Mouse (Mus musculus) intestine, postnatal 0 days (tissue): ENCODE data around the gene Pard3b. TPM values are rescaled to one million over a fixed set of nuclear protein-coding genes. Genes with fewer than 3 reads are reported as not detected.
"Not testable (repeated sequence)": the region's sequence is repeated elsewhere in the genome, so short reads cannot be mapped to it uniquely, and the experiment has no call there.

Experiments used
- ATAC-seq: fragments of 200-750 bp; cut with Nextera tagmentation; 2 replicates; pipeline ENCODE4 v1.8.0; 2017; ENCODE audit warnings: mild to moderate bottlenecking, moderate TSS enrichment, moderate library complexity
- H3K27ac ChIP-seq: fragments of 300-500 bp; sonication (generic); 2 replicates; pipeline ENCODE4 v1.5.1; 2014; ENCODE audit warnings: mild to moderate bottlenecking, low read depth, low read length, moderate library complexity
- H3K27me3 ChIP-seq: fragments of 300-500 bp; sonication (generic); replicated peaks from 2 replicates; pipeline ENCODE4 v1.6.1; 2014; ENCODE audit warnings: low read length, mixed read lengths; ENCODE audit not compliant: control insufficient read depth, insufficient read depth
- H3K36me3 ChIP-seq: fragments of 300-500 bp; sonication (generic); 2 replicates; pipeline ENCODE4 v1.6.1; 2014; ENCODE audit warnings: mild to moderate bottlenecking, moderate library complexity; ENCODE audit not compliant: control insufficient read depth, insufficient read depth
- H3K4me1 ChIP-seq: fragments of 300-500 bp; sonication (generic); replicated peaks from 2 replicates; pipeline ENCODE4 v1.6.1; 2014; ENCODE audit warnings: antibody characterized with exemption, low read length, mixed read lengths; ENCODE audit not compliant: control insufficient read depth, insufficient read depth
- H3K4me2 ChIP-seq: fragments of 300-500 bp; sonication (generic); replicated peaks from 2 replicates; pipeline ENCODE4 v1.6.1; 2014; ENCODE audit warnings: low read depth, mild to moderate bottlenecking, moderate library complexity
- H3K4me3 ChIP-seq: fragments of 300-500 bp; sonication (generic); 2 replicates; pipeline ENCODE4 v1.5.1; 2014; ENCODE audit warnings: low read depth, low read length
- H3K9ac ChIP-seq: fragments of 300-500 bp; sonication (generic); 2 replicates; pipeline ENCODE4 v1.6.1; 2014; ENCODE audit warnings: mild to moderate bottlenecking, low read depth, low read length
- H3K9me3 ChIP-seq: fragments of 300-500 bp; sonication (generic); 2 replicates; pipeline ENCODE4 v1.6.1; 2016; ENCODE audit warnings: mixed run types; ENCODE audit not compliant: control insufficient read depth
- CTCF ChIP-seq: sonication (generic); IDR thresholded peaks from 2 replicates; pipeline ENCODE4 v1.5.1; 2016; ENCODE audit warnings: low read depth, mild to moderate bottlenecking, control low read depth, antibody characterized with exemption, moderate library complexity
- WGBS: fragments of 180-500 bp; shearing (Covaris S2); extraction: QIAGEN DNeasy Blood & Tissue Kit; methylation state at CpG from one replicate; pipeline ENCODE4 v1.1.7; 2014; 5-methylcytosine and 5-hydroxymethylcytosine counted together
- polyA plus RNA-seq: library from polyadenylated mRNA; unstranded; fragments of >200 nt; fragmentation: Nextera tagmentation; extraction: Ambion mirVana; gene quantifications from 2 replicates; pipeline ENCODE4 v1.2.1, GENCODE M21; 2015

Pard3b gene
- polyA plus RNA-seq, 1 experiment from 2014 or later: 17.2 TPM

- no peak overlapping the region for H3K4me3 ChIP-seq
- H3K4me2 ChIP-seq: no peak overlapping the region
- no peaks in the 10 kb centered on the region for H3K4me1 ChIP-seq
- H3K36me3 ChIP-seq: no peaks in the 10 kb centered on the region; the same call in 1 of the 2 replicates
- H3K27me3 ChIP-seq: no peaks in the 10 kb centered on the region
- 97% methylated on average over 6 of the region's 6 CpGs for WGBS
- no peak for TF ChIP-seq CTCF
- H3K9me3 ChIP-seq: no peaks in the 10 kb centered on the region
- H3K9ac ChIP-seq: no peak overlapping the region
- no peak for ATAC-seq
- no peak overlapping the region for H3K27ac ChIP-seq
Measured at GRCm38 (mm10) chr1:62587536-62587935, 948.9 kb downstream of the Pard3b start.

DNA sequence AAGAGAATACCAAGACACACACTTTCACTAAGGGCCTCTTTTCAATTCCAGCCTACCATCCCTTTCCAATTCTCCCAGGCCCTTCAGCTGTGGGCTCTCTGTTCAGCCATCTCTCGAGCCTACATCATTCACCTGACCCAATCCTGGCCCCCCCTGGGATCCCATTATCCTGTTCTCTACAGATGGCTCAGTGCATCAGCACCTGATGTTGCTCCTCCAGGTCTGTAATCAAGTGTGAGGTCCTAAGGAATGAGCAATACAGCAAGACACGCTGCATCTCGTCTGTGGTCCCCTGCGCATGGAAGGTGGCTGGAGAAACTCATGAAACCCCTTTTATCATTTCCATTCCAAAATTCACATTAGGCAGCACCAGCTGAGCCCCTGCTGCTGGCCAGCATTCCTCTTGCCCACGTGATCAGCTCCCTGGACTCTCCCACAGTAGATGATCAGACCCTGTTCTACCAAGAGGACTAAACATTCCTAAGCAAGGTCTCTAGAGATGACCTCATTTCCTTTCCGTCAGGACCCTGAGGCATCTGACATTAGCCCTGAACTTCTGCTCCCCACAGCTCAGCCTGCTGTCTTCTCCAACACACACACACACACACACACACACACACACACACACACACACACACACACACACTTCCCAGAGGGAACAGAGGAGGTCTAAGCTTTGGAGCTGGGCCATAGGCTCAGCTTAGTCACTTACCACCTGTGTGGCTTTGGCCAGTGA is 952.8 kb downstream of the Pard3b start:
- Histone ChIP-seq H3K9me3 (no peaks in the 10 kb centered on the region), H3K27ac (no peak overlapping the region), H3K4me1 (no peaks in the 10 kb centered on the region), H3K4me2 (no peak overlapping the region), H3K9ac (no peak overlapping the region), H3K36me3 (no peaks in the 10 kb centered on the region; the same call in 1 of the 2 replicates), H3K4me3 (no peak overlapping the region), H3K27me3 (no peaks in the 10 kb centered on the region)
- no peak for TF ChIP-seq CTCF
- WGBS: 70% methylated on average over 6 of the region's 6 CpGs
- no peak for ATAC-seq

DNA sequence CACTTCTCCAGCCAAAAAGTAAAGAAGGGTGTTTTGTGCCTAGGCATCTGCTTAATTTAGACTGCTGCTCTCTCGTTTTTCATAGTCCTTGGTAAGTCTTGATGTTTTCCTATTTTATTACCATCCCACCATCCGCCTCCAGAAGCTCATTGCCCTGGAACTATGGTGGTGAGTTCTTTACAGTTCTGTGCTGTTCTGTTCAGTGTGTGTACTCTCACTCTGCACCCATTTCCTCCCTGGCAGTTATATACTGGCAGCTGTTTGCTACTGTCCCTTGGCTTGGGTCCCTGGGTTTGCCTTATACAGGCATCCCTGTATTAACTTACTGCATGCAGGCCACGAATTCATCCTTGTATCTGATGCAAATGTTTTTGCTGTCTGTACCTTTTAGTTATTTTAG is 956.8 kb downstream of the Pard3b start:
- Histone ChIP-seq H3K4me3 (no peak overlapping the region), H3K27ac (no peak overlapping the region), H3K27me3 (no peaks in the 10 kb centered on the region), H3K9me3 (no peaks in the 10 kb centered on the region), H3K9ac (no peak overlapping the region), H3K4me1 (no peaks in the 10 kb centered on the region), H3K36me3 (no peaks in the 10 kb centered on the region; the same call in 1 of the 2 replicates), H3K4me2 (no peak overlapping the region)
- 68% methylated on average over 3 of the region's 3 CpGs for WGBS
- no peak for TF ChIP-seq CTCF
- ATAC-seq: no peak

- Histone ChIP-seq H3K4me1 (no peaks in the 10 kb centered on the region), H3K4me3 (no peak overlapping the region), H3K4me2 (no peak overlapping the region), H3K27me3 (no peaks in the 10 kb centered on the region), H3K27ac (no peak overlapping the region), H3K9ac (no peak overlapping the region), H3K9me3 (no peaks in the 10 kb centered on the region), H3K36me3 (no peaks in the 10 kb centered on the region)
- no peak for ATAC-seq
- WGBS: 87% methylated on average over 5 of the region's 5 CpGs
- TF ChIP-seq CTCF: peak; percentile 35; the same call in 1 of the 2 replicates
Measured at GRCm38 (mm10) chr1:62597751-62598400, 959.3 kb downstream of the Pard3b start.

- no peak for TF ChIP-seq CTCF
- 75% methylated on average over 5 of the region's 5 CpGs for WGBS
- no peak for ATAC-seq
Measured at GRCm38 (mm10) chr1:62598551-62598950, 959.9 kb downstream of the Pard3b start.

GRCm38 (mm10) chr1:62604644-62605043 is 966.0 kb downstream of the Pard3b start:
- ATAC-seq: not testable (repeated sequence)
- 93% methylated on average over 1 of the region's 1 CpGs for WGBS

More at GRCm38 (mm10) chr1:62598551-62598950, 959.9 kb downstream of the Pard3b start:
- H3K9me3 ChIP-seq: no peaks in the 10 kb centered on the region
- no peak overlapping the region for H3K27ac ChIP-seq
- H3K36me3 ChIP-seq: no peaks in the 10 kb centered on the region
- H3K27me3 ChIP-seq: no peaks in the 10 kb centered on the region
- H3K4me1 ChIP-seq: no peaks in the 10 kb centered on the region
- H3K4me3 ChIP-seq: no peak overlapping the region
- H3K9ac ChIP-seq: no peak overlapping the region
- H3K4me2 ChIP-seq: no peak overlapping the region

More at GRCm38 (mm10) chr1:62604644-62605043, 966.0 kb downstream of the Pard3b start:
- not testable (repeated sequence) for H3K9me3 ChIP-seq, H3K9ac ChIP-seq, H3K4me2 ChIP-seq, H3K4me3 ChIP-seq, H3K27ac ChIP-seq, H3K27me3 ChIP-seq, H3K36me3 ChIP-seq, H3K4me1 ChIP-seq
